Mouse (Mus musculus): ENCODE measurements around the gene Ppp2r3d.
"Not testable (repeated sequence)": the region's sequence is repeated elsewhere in the genome, so short reads cannot be mapped to it uniquely, and the experiment has no call there.

The Ppp2r3d gene

DNA sequence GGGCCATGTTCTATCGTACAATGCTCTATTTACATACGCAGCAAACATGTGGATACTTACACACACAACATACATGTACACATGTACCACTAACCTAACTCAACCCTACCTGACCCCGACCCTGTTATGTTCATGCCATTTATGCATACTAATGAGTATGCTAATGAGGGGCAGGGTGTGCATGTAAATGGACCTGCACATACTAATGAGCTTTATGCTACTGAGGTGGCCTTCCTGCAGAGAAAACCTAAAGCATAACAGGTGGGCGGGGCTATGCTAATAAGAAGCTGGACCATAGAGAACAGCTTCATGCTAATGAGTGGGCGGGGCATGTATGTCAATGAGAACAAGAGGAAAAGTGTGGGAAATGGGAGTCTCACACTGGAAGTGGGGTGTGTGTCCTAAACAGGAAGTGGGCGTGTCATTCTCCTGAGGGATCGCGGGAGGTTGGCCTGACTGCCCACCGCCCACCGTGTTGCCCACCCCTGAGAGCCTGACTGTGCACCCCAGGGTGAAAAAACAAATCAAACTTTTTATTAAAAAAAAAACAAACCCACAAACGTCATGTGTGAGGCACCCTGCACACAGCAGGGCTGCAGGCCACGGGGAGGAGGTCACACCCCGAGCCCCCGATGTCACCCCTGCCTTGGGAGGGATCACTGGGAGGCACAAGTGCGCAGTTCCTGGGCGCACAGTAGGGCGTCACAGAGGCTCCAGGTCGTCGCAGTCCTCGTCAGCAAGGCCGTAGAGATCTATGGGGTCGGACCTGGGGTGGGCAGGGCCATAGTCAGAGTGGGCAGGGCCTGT lies at the start of gene Ppp2r3d:
Gene Ppp2r3d, minus strand, starts transcription at position 803 of the 807 bp plus-strand sequence.
- DNase-seq: peak; percentile 4

DNA sequence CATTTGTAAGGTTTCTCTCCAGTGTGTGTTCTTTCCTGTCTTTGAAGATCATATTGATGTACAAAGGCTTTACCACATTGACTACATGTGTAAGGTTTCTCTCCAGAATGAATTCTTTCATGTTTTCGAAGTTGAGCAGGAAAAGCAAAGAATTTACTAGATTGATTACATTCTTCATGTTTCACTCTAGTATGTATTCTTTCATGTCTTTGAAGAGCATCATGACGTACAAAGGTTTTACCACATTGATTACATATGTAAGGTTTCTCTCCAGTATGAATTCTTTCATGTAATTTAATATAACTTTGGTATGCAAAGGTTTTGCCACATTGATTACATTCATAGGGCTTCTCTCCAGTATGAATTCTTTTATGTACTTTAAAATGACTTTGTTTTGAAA lies 17.0 kb upstream of the Ppp2r3d start, which contains the start of gene Gm21836:
Gene Gm21836, minus strand, starts transcription at position 101 of the 400 bp plus-strand sequence.
- DNase-seq: not testable (repeated sequence)

DNA sequence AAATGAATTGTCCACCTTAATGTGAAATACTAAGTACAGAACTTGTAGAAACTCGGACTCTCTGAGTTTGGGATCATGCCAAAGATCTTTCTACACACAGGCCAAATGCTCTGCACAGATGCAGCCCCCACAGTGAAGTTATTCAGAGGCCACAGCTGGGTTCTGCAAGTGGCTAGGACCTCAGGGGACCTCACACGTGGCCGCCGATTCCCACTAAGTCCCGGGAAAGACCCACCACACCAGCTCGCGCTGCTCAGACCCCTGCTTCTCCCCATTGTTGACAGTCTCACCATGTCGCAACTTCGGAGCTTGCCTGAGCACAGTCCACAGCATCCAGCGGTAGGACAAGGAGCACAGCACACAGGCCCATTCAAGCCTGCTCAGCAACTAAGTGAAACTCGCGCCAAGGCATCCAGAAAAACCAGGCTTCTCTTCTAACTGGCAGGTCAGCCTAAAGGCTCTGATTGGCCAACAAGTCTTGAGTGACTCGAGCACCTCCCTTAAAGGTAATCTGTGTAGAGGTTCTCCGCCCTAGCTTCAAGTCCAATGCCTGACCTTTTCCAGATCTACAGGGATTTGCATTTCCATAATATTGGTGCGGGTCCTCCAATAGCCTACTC lies 3.8 kb upstream of the Ppp2r3d start:
- DNase-seq: not testable (repeated sequence)

DNA sequence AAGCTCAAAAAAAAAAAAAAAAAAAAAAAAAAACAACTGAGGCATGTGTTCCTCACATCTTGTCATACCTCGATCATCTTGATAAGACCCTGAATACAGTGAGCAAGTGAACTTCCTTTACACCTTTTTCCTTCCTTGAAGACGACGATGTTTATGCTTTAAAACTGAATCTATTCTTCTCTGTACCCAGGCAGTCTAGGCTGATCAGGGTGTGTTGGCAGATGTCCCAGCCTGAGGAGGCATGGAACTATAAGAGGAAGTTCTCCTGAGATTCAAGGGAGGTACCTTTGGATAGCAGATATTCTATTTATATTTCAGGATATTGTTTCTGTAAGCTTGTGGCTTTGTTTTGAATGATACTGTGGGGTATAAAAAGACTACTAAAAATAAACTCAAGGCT lies 1.4 kb upstream of the Ppp2r3d start:
- DNase-seq: peak; percentile 2

DNA sequence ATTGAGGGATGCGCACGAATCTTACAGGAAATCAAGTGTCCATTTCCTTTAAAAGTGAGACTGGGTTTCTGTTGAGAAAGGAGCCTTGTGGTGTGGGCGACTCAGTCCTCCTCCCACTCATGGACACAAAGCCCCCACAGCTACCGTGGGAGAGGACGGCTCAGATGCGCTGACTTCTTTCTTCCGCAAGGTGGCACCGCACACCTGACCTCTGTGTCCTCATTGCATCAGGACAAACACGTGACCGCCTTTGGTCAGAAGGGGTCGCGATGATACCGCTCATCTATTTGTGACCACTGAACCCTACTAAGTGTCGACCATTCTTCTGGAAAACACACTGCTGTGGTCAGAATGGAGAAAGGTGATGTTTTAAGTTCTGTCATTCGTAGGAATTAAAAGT lies 1.0 kb downstream of the Ppp2r3d start:
- DNase-seq: no peak

DNA sequence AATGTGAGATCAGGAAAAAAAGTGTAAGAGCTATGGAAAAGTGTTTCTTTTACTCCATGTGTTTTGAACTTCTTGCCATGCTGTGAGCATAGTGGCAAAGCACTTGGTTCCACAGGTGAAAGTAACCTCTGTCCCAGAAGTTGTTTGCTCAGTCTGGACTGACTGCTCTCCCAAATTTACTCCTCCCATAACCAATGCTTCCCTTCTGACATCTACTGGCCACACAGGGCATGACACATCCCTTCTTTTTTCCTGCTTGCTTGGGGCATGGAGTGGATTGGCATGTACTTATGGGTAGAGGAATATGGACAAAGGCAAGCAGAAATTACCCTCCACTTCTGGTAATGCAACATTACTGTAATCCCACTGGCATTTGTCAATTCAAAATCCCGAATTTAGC lies 20.1 kb downstream of the Ppp2r3d start:
- peak; percentile 1 for DNase-seq

DNA sequence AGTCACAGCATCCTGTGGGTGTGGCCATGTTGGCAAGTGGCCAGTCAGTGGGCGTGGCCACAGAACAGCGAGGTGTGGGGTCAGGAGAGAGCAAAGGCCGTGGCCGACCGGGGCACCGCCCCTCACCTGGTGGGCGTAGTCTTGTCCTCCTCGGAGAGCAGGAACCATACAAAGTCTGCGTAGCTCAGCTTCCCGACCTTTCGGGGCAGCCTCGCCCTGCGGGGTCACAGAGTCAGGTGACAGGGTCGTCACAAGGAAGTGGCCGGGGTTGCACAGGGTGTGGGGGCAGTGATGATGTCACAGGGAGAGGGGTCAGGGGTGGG lies 34.2 kb downstream of the Ppp2r3d start:
- DNase-seq: peak; percentile 10

DNA sequence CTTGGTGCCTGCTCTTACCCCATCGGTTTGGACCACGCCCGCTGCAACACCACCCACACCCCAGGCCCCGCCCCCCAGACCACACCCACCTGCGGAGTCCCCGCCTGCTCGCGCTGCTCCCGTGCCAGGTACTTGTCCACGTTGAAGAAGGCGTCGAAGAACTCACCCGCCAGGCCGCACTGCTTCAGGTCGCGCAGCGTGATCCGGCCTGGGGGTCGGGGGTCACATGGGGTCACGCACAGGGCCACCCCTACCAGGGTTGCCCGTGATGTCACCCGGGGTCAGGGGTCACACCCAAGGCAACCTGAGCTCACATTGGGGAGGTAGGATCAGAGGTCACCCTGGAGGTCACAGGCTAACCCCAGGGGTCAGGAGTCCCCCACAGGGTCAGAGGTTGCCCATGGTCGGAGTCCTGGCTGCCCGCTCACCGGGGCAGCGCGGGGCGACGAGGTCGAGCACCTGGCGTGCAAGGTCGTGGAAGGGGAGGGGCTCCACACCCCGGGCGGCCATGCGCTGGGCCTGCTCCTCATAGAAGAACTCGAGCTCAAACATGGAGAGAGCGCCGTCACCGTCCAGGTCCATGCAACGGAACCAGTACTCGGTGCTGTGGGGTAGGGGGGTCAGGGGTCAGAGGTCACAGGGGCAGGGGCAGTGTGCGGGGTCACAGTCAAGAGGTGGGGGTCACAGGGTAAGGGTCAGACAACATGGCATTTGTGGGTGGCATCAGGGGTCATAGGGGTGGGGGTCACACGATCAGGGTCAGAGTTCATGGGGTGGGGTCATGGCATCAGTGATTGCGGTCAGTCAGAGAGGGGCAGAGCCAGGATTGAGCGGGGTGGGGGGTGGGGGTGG lies 34.8 kb downstream of the Ppp2r3d start:
- peak; percentile 5 for DNase-seq

DNA sequence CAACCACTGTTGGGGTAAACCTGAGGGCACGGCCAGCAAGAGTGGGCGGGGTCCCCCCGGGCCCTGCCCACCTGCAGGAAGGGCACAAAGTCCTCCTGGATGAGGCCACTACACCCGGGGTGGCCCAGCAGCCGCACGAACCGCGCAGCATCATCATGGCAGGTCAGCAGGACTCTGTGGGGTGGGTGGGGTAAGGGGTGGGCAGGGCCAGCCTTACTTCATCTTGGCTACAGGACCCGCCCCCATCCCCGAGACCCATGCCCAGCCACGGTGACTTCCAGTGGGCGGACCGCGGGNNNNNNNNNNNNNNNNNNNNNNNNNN lies 36.0 kb downstream of the Ppp2r3d start:
- no peak for DNase-seq

DNA sequence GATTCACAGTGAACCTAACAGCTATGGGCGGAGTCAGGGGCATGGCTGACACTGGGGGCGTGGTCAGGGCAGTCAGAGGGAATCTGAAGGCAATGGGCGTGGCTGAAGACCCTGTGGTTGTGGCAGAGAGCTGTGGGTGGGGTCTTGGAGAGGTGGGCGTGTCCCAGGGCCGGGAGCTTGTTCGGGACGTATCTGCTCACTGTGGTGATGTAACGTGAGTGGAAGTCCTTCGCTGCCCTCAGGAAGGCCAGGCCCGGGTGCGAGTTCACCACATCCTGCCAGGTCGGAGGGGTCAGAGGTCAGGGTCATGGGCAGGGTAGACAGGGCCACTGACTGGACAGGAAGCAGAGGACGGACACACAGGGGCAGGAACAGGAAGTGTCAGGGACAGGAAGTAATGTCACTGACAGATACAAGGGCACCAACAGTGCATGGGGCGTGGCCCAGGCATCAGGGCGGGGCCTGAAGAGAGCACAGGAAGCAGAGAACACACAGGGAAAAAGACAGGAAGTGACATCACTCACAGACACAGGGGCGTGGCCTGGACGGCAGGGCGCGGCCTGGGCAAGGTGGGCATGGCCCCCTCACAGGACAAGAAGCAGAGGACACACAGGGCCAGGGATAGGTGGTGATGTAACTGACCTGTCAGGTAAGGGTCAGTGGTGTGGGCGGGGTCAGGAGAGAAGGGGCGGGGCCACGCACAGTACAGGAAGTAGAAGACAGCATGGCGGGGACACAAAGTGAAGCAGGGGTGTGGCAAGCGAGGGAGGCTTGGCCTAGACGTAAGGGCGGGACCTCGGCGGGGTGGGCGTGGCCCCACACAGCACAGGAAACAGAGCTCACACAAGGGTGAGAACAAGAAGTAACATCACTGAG lies 36.6 kb downstream of the Ppp2r3d start:
- DNase-seq: peak; percentile 13

DNA sequence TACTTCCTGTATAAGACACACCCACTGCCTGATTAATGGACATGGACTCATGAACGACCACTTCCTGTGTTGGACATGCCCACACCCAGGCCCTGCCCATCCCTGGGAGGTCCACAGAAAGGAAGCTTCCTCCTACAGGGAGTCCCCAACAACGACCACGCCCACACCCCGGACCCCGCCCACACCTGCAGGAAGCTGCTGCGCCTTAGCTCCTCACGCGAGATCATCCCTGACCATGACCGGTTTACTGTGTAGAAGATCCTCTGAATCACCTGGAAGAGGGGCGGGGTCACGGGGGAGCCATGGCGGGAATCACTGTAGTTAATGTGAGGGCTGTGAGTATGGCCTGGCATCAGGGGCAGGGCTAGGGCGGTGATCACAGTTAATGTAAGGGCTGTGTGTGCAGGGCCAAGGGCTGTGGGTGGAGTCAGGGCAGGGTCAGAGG lies 37.3 kb downstream of the Ppp2r3d start:
- peak; percentile 11 for DNase-seq

DNA sequence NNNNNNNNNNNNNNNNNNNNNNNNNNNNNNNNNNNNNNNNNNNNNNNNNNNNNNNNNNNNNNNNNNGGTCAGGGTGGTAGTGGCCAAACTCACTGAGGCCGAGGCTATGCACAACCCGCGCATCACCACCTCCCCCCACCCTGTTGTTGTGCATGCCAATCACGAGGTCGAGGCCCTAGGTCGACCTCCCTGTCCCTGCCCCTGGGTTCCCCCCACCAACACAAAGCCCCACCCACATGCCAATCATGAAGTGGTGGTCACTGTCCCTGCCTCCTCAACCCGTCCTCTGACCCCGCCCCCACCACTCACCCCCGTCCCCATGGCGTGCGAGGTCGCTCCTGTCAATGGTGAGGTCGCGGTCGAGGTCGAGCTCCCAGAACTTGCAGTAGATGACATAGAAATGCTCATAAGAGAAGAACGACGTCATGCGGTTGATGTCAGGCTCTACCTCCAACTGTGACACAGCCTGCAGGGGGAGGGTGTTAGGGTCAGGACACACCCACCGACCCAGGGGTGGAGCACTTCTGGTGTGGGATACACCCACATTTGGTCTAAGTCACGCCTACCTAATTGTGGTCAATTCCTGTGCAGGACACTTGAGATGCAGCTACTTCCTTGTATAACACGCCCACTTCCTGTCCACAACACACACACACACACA lies 37.9 kb downstream of the Ppp2r3d start:
- peak; percentile 7 for DNase-seq

DNA sequence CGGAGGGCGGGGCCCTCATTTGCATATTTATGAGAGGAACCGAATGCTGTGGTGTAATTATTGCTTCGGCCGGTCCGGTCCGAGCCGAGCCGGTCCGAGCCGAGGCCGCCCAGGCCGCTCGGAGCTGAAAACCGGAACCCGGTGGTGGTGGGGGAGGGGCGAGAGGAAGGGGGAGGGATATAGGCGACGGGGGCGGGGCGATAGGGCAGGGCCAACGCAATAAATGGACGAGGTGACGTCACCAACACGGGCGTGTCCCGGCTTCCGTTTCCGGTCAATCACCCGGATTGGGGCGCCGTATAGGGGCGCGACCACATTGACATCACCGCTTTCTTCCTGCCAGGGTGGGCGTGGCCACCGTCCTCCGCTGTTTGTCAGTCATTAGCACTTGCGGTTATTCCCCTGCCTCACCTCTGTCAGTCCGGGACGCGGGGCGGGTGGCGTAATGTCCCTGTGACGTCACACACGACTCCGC lies 51.2 kb downstream of the Ppp2r3d start:
- peak; percentile 96 for DNase-seq

DNA sequence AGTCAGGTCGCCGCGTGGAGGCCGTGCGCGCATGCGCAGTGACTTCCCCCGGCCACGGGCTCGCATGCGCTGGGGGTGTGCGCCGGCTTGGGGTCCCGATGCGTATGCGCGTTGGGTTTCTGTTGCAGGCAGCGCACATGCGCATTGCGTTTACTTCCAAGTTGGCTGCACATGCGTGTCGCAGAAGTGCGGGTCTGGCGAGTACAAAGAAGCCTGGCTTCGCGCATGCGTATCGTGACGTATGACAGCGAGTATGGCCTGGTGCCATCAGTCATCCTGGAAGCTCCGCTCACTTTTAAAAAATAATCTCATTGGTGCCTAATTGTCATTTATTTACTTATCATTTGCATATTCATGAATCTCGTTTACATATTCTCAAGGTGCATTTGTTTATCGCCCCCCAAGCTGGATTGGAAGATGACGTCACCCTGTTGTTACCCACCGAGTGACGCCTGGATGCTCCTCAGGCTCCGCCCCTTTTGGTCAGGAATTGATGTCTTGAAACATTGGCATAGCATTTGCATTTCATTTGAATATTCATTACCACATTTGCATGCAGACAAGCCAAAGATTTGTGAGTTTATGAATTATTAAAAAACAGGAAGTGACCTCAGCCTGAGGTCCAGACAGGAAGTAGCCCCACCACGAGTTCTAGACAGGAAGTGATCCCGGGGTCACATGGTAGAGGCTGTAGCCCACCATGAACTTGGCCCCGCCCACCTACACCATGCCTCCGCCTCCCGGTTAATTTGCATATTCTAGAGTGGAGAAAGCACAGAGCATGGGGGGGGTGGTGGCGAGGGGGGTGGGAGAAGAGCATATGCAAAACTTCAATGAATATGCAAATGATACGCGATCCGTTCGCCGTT lies 51.9 kb downstream of the Ppp2r3d start:
- peak; percentile 99 for DNase-seq

DNA sequence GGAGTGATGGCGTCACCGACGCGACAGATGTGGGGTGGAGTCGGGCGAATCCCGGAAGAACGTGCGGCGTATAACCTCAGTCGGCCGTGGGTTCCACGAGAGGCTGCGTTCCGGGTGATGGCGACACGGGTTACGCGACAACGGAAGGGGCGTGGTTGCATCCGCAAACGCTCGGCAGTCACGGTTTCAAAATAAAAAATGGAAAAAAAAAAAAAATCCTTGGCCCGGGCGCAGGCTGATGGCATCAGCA lies 52.5 kb downstream of the Ppp2r3d start:
- DNase-seq: no peak

DNA sequence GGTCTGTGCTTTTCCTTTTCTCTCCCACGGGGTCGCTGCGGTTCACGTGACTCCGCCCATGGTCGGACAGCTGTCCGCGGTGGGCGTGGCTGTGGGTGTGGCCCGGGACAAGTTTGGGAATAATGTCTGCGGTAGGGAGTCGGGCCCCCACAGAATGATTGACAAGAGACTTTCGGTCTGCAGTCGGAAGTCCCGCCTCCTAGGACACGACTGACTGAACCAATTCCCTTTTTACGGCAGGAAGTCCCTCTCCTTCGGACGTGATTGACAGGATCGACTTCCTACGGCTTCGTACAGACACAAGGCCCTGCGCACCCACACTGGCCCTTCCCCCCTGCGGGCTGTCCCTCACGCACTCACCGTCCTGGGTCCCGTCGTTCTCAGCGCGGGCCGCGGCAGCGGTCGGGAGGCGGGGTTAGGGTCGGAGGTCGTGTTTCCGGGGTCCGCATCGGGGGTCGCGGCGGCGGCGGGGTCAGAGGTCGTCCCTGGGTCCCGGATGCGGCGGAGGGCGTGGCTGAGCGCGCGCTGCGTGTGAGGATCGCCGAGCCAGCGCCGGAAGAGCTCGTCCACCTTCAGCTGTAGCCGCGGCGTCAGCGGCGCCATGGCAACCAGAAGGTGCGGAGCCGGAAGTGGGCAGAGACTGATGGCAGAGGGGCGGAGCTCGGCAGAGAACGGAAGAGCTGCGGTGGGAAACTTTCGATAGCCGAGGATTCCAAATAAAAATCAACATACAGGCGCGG lies 53.0 kb downstream of the Ppp2r3d start:
- DNase-seq: peak; percentile 98

DNA sequence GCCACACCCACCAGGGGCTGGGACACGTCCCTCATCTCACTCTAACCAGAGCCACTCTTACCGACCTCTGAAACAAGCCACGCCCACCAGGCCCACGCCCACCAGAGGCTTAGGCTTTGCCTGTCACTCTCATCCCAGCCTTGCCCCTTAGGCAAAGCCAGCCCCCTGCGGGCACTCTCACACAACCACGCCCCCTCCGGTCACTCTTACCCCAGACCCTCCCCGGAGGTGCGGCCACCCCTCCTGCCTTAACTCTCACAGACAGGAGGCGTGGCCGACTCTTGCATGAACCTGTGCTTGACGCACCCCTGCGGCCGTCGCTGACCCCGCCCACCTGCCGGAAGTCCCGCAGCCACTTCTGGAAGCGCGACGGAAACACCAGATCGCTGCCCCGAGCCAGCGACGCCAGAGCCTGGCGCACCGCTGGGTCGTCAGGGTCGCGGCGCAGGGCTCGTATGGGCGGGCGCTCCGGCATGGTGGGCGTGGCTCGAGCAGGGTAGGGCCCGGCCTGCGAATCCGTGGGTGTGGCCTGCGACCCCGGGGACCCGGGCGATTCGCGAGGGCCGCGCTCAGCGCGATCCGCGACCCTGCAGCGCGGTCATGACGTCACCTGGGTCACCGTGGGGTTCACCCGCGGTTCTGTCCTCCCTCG lies 53.7 kb downstream of the Ppp2r3d start:
- DNase-seq: peak; percentile 96

DNA sequence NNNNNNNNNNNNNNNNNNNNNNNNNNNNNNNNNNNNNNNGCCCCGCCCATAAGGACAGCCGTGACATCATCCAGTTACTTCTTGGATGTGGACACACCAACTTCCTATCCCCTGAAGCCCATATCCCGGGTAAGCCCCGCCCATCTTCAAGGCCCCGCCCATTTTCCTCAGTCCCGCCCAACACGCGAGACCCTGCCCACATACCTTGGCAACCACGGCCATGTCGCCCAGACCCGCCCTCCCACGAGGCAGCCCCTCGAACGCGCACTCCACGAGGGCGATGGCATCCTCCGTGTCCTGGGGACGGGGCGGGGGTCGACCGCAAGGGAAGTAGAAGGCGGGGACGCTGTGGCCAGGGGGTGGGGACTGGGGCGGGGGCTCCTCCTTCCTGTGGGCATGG lies 54.3 kb downstream of the Ppp2r3d start:
- DNase-seq: peak; percentile 62

DNA sequence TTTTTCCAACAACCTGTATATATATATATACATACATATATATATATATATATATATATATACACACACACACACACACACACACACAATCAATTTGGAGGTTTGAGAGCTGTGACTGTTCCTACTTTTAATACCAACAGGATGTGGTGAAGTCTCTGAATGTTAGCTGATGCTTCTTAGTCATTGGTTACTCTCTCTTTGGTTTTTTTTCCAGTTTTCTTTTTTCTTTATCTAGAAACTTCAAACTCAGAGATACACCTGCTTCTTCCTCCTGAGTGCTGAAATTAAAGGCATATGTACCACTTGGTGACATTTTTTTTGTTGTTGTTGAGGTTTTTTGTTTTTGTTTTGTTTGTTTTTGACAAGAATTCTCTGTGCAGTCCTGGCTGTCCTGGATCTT lies 63.8 kb downstream of the Ppp2r3d start:
- DNase-seq: no peak

DNA sequence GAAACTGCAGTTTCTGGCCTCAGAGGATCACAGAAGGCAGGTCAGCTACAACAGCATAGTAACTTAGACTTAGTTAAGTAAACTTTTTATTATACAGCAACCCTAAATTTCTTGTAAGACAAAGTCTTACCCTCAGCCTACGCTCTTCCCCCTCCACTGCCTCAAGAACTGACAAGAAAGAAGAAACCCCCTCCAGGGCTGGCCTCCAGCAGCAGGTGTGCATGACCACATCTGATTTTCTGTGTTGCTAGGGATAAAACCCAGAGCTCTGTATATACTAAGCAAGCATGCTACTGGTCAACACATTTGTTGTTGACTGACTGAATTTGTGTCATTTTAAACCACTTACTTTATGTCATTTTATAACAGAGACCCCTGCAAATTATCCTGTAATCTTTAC lies 65.1 kb downstream of the Ppp2r3d start:
- no peak for DNase-seq
